Mouse (Mus musculus) gastrocnemius, postnatal 25 days (tissue): ENCODE data around the gene Zfp933. TPM values are rescaled to one million over a fixed set of nuclear protein-coding genes. Genes with fewer than 3 reads are reported as not detected.
"Not testable (repeated sequence)": the region's sequence is repeated elsewhere in the genome, so short reads cannot be mapped to it uniquely, and the experiment has no call there.

Experiments used
- DNase-seq: peaks from one replicate; pipeline ENCODE4 v3.0.0; 2022
- total RNA-seq, 2 experiments: library from RNA; stranded (reverse); gene quantifications; 1 replicate in 1 of 2; 2 replicates in 1 of 2; pipeline ENCODE4 v1.2.3; 2021

Gene Zfp933
- total RNA-seq, 2 experiments from 2014 or later, result 8.1 to 8.2 TPM

GRCm38 (mm10) chr4:147862051-147862450 lies 13.9 kb upstream of the Zfp933 start:
- no peak for DNase-seq

DNA sequence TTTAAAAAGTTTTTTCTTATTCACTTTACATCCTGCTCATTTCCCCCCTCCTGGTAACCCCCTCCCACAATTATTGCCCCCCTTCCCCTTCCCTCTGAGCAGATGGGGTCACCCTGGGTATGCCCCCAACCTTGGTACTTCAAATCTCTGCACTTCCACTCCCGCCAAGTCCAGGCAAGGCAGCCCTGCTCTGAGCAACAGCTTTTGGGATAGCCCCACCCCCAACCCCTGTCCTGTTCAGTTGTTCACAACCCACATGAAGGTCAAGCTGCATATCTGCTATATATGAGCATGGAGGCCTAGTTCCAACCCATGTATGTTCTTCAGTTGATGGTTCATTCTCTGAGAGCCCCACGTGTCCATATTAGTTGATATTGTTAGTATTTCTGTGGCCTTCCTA lies 2.6 kb upstream of the Zfp933 start:
- DNase-seq, result no peak

GRCm38 (mm10) chr4:147848584-147848991 lies 422 bp upstream of the Zfp933 start:
- no peak for DNase-seq

GRCm38 (mm10) chr4:147842871-147843270 lies 5.3 kb downstream of the Zfp933 start:
- DNase-seq, result no peak

DNA sequence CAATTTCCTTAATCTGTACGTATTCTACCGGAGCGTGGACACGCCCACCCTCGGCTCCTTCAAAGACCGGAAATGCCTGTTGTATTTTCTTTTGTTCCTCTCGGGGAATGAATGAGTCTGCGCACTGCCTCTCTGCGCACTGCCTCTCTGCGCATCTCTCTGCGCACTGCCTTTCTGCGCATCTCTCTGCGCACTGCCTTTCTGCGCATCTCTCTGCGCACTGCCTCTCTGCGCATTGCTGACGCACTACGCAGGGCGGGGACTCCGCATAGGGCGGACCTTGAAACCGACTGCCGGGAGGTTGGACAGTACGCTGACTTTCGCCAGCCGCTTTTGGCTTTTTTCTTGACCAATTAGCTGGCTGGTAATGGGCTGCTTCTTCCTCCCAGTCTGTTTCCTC lies 8.9 kb downstream of the Zfp933 start:
- DNase-seq, result peak; percentile 40

DNA sequence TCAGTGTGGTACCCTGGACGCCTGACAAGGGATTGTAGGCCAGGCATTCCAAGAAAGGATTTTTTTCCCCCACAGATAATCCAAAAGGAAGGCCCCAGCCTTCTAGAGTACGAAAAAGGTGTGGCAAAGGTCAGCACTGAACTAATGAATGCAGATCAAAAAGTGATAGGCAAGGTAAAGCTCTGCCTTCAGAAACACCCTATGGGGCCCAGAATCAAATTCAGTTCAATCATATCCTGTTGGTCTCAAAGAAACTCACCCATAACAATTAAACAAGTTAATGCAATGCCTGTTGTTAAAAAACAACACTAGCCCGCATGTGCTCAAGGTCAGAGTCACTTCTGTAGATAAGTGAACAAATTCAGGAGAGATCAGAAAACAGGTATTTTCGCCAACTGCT lies 23.8 kb downstream of the Zfp933 start:
- DNase-seq, result no peak

DNA sequence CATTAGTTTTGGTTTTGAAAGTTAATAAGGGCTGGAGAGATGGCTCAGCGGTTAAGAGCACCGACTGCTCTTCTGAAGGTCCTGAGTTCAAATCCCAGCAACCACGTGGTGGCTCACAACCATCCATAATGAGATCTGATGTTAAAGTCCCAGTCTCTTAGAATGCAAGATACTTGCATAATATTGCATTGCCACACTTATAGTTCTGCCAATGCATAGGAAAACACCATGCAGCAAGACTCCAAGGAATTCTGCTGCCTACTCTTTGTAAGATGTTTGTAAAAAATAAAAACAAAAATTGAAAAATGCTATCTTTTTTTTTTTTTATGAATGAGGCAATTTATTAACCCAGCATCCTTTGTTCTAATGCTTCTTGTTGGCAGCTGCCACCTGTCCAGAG lies 26.8 kb downstream of the Zfp933 start:
- DNase-seq, result not testable (repeated sequence)

- DNase-seq, result not testable (repeated sequence)
Measured at GRCm38 (mm10) chr4:147819659-147820058, 28.5 kb downstream of the Zfp933 start.

DNA sequence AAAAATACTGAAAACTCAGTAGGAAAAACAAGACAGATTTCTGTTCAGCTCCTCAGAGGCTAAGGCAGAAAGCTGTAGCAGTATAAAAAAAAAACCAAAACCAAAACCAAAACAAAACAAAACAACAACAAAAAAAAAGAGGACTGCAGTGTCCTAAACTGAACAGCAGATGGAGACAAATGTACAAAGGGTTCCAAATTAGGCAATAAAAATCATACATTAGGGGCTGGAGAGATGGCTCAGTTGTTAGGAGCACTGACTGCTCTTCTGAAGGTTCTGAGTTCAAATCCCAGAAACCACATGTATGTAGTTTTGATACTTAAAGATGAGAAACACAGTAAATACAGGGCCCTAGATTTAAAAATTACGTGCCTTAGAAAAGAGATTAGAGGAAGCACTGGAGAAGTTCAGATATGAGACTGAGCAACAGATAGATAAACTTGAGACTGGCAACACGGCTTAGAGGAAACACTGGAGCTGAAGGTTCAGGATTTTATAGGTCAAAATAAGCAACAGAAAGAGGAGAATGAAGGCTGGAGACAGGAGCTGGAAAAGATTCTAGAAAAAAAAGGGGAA lies 33.5 kb downstream of the Zfp933 start:
- DNase-seq, result no peak

- DNase-seq, result no peak
Measured at GRCm38 (mm10) chr4:147813249-147813765, 34.9 kb downstream of the Zfp933 start.

DNA sequence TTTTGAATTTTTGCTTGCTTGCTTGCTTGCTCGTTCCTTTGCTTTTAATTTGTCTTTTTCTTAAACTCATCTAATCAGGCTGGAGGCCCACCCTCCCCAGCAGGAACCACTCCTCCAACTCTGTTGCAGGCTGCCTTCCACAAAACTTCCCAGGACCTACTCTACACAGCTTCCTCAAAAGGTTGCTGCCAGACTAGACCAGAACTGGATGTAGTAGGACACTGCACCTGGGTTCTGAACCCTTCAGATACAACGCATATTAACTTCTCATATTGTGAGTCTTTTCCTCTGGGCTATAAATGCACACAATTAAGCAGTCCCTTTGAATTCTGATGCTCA lies 38.2 kb downstream of the Zfp933 start:
- DNase-seq, result not testable (repeated sequence)

GRCm38 (mm10) chr4:147809292-147809965 lies 38.7 kb downstream of the Zfp933 start, which contains the start of gene Zfp984:
Gene Zfp984, minus strand, starts transcription at chr4:147809788.
- DNase-seq, result not testable (repeated sequence)

GRCm38 (mm10) chr4:147808483-147808882 lies 39.7 kb downstream of the Zfp933 start:
- DNase-seq, result not testable (repeated sequence)

DNA sequence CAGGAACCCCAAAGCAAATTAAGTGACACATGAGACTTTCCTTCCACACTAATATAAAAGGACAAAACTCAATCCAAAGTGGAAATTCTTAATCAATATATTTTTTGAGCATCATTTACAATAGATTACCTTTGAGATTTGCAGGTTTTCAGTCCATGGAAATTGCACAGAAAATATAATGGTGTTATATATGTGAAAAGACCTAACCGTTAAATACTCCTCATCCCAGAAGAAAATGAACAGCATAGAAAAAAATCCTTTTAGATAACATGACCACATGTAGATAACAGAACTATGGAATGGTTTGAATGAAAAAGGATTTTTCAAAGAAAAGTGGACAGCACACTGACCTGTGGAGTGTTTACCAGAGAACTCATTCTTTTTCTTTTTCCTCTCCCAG lies 52.9 kb downstream of the Zfp933 start:
- not testable (repeated sequence) for DNase-seq

GRCm38 (mm10) chr4:147794026-147794665 lies 54.0 kb downstream of the Zfp933 start:
- not testable (repeated sequence) for DNase-seq

GRCm38 (mm10) chr4:147793390-147793916 lies 54.7 kb downstream of the Zfp933 start:
- DNase-seq, result not testable (repeated sequence)

DNA sequence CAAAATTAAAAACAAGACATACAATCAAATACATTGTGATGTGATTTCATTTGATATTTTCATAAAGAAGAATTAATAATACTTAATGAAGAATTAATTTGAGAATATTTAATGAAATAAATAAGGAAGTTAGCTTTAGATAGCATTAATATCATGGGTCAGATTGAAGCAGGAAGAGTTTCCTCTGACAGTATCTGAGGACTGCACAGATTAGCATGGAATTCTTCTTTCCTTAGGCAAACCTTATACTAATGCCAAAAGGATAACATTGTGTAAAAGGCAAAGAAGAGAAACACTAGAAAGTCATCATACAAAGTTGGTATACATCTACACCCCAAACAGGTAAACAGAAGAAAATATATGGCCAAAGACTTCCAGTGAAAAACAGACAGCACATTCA lies 56.4 kb downstream of the Zfp933 start:
- DNase-seq, result not testable (repeated sequence)

Other genes with a start within 250 kb of the Zfp933 start
- 1 to 10 TPM; 1.2 to 1.7 TPM for gene Zfp979, start 205.9 kb downstream of the Zfp933 start, total RNA-seq
- not detected for gene Zfp534, start 145.8 kb downstream of the Zfp933 start, total RNA-seq
- gene Zfp984, start 38.6 kb downstream of the Zfp933 start, total RNA-seq, result under 1 TPM; 0.84 to 0.99 TPM
- gene Miip, start 20.4 kb upstream of the Zfp933 start, total RNA-seq, result 1 to 10 TPM; 4.3 to 4.4 TPM
- 1 to 10 TPM; 4.7 to 5.5 TPM for gene Fv1, start 20.6 kb upstream of the Zfp933 start, total RNA-seq
- 100 to 1,000 TPM; 346 to 413 TPM for gene Mfn2, start 56.3 kb upstream of the Zfp933 start, total RNA-seq
- 10 to 100 TPM; 25.2 to 28.9 TPM for gene Plod1, start 88.4 kb upstream of the Zfp933 start, total RNA-seq
- 10 to 100 TPM; 19.1 to 20.0 TPM for gene 2510039O18Rik, start 92.5 kb upstream of the Zfp933 start, total RNA-seq
- gene Nppb, start 137.4 kb upstream of the Zfp933 start, total RNA-seq, result not detected
- not detected for gene Nppa, start 152.4 kb upstream of the Zfp933 start, total RNA-seq
- gene Clcn6, start 190.5 kb upstream of the Zfp933 start, total RNA-seq, result 1 to 10 TPM; 3.5 to 4.7 TPM
- gene Mthfr, start 190.7 kb upstream of the Zfp933 start, total RNA-seq, result 1 to 10 TPM; 6.8 to 9.4 TPM
- gene Agtrap, start 239.7 kb upstream of the Zfp933 start, total RNA-seq, result 10 to 100 TPM; 10.9 to 16.2 TPM